Mouse (Mus musculus): ENCODE data around the gene Usp15. TPM values are rescaled to one million over a fixed set of nuclear protein-coding genes. Genes with fewer than 3 reads are reported as not detected.

Gene Usp15
- 49.7 TPM for polyA plus RNA-seq (2015; fragmentation: Illumina TruSeq; extraction: RNeasy Lipid Tissue Mini Kit (QIAGEN cat#74804); ENCODE audit: low read depth, low replicate concordance)

GRCm38 (mm10) chr10:123196835-123197559, at the start of gene Usp15:
TSS of gene Usp15 (minus strand) at chr10:123196995.

GRCm38 (mm10) chr10:123076245-123077023, 120.4 kb downstream of the Usp15 start, which contains the start of gene Mon2:
TSS of gene Mon2 (minus strand) at chr10:123076505.

Other genes starting within 250 kb of the Usp15 start
- 57.1 TPM for gene Mon2, start 120.5 kb downstream of the Usp15 start, polyA plus RNA-seq (2015; fragmentation: Illumina TruSeq; extraction: RNeasy Lipid Tissue Mini Kit (QIAGEN cat#74804); ENCODE audit: low read depth, low replicate concordance)
- 34.8 TPM for gene Fam19a2, start 67.0 kb upstream of the Usp15 start, polyA plus RNA-seq (2015; fragmentation: Illumina TruSeq; extraction: RNeasy Lipid Tissue Mini Kit (QIAGEN cat#74804); ENCODE audit: low read depth, low replicate concordance)